Mouse (Mus musculus): ENCODE results near the gene Serpina1a. TPM values are rescaled to one million over a fixed set of nuclear protein-coding genes. Genes with fewer than 3 reads are reported as not detected.
"Not testable (repeated sequence)": the region's sequence is repeated elsewhere in the genome, so short reads cannot be mapped to it uniquely, and the experiment has no call there.

Gene Serpina1a
- not detected in 2 replicates for polyA plus RNA-seq (2014; fragmentation: Nextera tagmentation; extraction: Ambion mirVana)

DNA sequence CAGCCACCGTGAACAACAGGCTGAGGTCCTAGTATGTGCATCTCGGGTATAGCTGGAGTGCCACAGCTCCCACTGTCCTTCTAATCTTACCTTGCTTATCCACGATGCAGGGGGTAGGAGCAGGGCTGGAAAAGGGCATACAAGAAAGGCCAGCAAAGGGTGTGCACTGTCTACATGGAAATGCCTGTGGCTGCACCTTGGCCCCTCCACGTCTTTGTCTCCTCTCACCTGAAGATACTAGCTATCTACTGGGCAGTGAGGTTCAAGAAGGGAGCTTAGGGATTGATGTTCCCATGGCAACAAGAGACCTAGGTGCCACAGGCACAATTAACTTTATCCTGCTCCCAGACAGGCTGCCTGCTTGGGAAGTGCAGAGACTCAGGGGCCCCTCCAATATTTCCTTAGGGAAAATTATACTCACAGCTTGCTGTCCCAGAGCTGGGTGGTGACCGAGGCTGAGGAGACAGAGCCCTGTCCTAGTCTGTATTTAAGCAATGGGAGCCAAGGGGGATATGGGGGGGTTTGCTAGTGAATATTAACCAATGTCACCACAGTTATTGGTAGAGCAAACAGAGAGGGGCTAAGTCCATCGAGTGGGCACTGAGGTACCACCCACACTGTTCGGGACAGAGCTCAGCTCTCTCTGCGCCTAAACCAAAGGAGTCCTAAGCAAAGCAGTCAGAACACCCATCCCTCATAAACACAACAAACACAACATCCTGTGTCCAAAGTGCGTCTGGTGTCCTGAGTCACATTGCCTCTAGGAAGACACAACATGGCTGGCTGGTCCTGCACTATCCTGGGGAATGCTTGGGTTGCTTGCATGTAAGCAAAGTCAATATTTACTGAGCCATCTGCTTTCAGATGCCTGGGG lies at the start of gene Serpina1a:
Serpina1a (minus strand) TSS at position 462 of the 874 bp plus-strand sequence.
- H3K36me3 ChIP-seq (ENCODE audit: control insufficient read depth, insufficient read depth, low read length); H3K4me1 ChIP-seq (replicated peaks; ENCODE audit: control insufficient read depth, insufficient read depth, low read length); H3K27ac ChIP-seq (ENCODE audit: low read depth, low read length); ATAC-seq (replicated peaks; ENCODE audit: low FRiP score); H3K4me2 ChIP-seq (ENCODE audit: low read depth, low read length, severe bottlenecking); H3K9ac ChIP-seq (ENCODE audit: low read length); H3K4me3 ChIP-seq (ENCODE audit: low read depth, low read length); H3K27me3 ChIP-seq (ENCODE audit: control insufficient read depth, insufficient read depth, low read length); DNase-seq (ENCODE audit: low spot score); H3K9me3 ChIP-seq (ENCODE audit: control insufficient read depth, low read length): not testable (repeated sequence)
- 83% methylated on average over 9 of the region's 9 CpGs for WGBS

DNA sequence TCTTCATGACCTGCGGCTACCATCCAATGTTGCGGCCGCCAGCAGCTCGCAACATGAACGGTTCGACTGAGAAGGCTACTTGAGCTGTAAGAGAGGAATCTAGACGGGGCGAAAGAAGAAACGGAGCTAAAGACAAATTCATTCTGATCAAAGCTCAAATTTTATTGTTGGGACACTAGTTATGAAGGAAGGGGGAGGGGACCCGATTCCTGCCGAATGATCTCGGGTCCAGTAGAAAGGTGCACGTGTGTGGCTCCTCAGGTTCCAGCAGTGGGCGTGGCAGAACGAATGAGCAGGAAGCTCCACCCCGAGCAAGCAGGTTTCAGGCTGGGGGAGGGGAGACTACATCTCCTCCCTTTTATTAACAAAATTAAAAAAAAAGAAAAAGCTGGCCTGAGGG lies 45.8 kb upstream of the Serpina1a start:
- not testable (repeated sequence) for H3K4me2 ChIP-seq (ENCODE audit: low read depth, low read length, severe bottlenecking); H3K36me3 ChIP-seq (ENCODE audit: control insufficient read depth, insufficient read depth, low read length); H3K9ac ChIP-seq (ENCODE audit: low read length); ATAC-seq (replicated peaks; ENCODE audit: low FRiP score); H3K9me3 ChIP-seq (ENCODE audit: control insufficient read depth, low read length); H3K4me3 ChIP-seq (ENCODE audit: low read depth, low read length); DNase-seq (ENCODE audit: low spot score); H3K27me3 ChIP-seq (ENCODE audit: control insufficient read depth, insufficient read depth, low read length); H3K4me1 ChIP-seq (replicated peaks; ENCODE audit: control insufficient read depth, insufficient read depth, low read length); H3K27ac ChIP-seq (ENCODE audit: low read depth, low read length)
- WGBS: 95% methylated on average over 10 of the region's 16 CpGs

DNA sequence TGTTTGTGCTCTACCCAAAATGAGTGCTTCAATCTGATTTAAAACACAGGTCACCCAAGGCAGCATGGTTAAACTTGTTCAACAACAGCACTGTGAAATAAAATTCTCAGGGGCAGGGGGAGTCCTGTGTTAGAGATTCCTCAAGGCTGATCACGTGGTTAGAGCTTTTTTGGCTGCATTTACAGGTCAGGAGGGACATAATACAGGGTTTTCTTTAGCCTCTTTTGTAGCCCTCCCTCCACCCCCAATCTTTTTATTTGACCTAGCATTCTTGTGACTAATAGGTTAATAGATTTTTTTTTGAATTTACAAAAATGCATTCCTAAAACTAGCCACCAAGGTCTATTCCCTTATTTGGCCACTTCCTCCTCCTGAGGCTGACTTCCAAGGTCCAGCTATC lies 44.4 kb upstream of the Serpina1a start:
- 28% methylated on average over 1 of the region's 1 CpGs for WGBS
- ATAC-seq (replicated peaks; ENCODE audit: low FRiP score): not testable (repeated sequence)

DNA sequence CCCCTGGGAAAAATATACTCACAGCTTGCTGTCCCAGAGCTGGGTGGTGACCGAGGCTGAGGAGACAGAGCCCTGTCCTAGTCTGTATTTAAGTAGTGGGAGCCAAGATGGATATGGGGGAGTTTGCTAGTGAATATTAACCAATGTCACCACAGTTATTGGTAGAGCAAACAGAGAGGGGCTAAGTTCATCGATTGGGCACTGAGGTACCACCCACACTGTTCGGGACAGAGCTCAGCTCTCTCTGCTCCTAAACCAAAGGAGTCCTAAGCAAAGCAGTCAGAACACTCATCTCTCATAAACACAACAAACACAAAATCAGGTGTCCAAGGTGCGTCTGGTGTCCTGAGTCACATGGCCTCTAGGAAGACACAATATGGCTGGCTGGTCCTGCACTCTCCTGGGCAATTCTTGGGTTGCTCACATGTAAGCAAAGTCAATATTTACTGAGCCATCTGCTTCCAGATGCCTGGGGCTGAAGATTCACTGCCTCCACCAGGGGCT lies 41.5 kb upstream of the Serpina1a start, which contains the start of gene Serpina1c:
Serpina1c (minus strand) TSS at position 51 of the 504 bp plus-strand sequence.
- not testable (repeated sequence) for H3K4me1 ChIP-seq (replicated peaks; ENCODE audit: control insufficient read depth, insufficient read depth, low read length); H3K9ac ChIP-seq (ENCODE audit: low read length); H3K4me2 ChIP-seq (ENCODE audit: low read depth, low read length, severe bottlenecking); H3K36me3 ChIP-seq (ENCODE audit: control insufficient read depth, insufficient read depth, low read length); H3K27ac ChIP-seq (ENCODE audit: low read depth, low read length); H3K27me3 ChIP-seq (ENCODE audit: control insufficient read depth, insufficient read depth, low read length); H3K9me3 ChIP-seq (ENCODE audit: control insufficient read depth, low read length); ATAC-seq (replicated peaks; ENCODE audit: low FRiP score); H3K4me3 ChIP-seq (ENCODE audit: low read depth, low read length); DNase-seq (ENCODE audit: low spot score)
- 88% methylated on average over 4 of the region's 4 CpGs for WGBS

More for the DNA sequence above, 44.4 kb upstream of the Serpina1a start:
- H3K9me3 ChIP-seq (ENCODE audit: control insufficient read depth, low read length); H3K36me3 ChIP-seq (ENCODE audit: control insufficient read depth, insufficient read depth, low read length); H3K27me3 ChIP-seq (ENCODE audit: control insufficient read depth, insufficient read depth, low read length); H3K9ac ChIP-seq (ENCODE audit: low read length); H3K4me1 ChIP-seq (replicated peaks; ENCODE audit: control insufficient read depth, insufficient read depth, low read length); H3K4me3 ChIP-seq (ENCODE audit: low read depth, low read length); H3K27ac ChIP-seq (ENCODE audit: low read depth, low read length); DNase-seq (ENCODE audit: low spot score); H3K4me2 ChIP-seq (ENCODE audit: low read depth, low read length, severe bottlenecking): not testable (repeated sequence)

DNA sequence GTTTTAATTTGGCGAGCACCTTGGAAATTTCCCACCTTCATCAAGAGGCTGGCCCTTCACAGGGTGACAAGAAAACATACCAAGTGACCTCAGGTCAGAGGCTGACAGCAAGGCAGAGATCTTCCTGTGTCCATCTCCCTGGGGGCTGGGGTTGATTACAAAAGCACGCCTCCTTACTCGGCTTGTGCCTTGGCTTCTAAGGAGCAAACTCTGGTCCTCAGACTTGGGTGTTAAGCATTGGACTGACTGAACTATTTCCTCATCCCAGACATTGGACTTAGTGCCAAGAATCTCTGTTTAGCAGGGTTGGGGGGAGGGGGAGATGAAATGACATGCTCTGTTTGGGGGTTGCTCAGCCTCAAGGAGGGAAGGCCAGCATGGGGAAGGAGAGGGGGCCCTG lies 38.6 kb upstream of the Serpina1a start:
- H3K27me3 ChIP-seq (ENCODE audit: control insufficient read depth, insufficient read depth, low read length); H3K4me1 ChIP-seq (replicated peaks; ENCODE audit: control insufficient read depth, insufficient read depth, low read length); DNase-seq (ENCODE audit: low spot score); H3K9me3 ChIP-seq (ENCODE audit: control insufficient read depth, low read length); H3K4me2 ChIP-seq (ENCODE audit: low read depth, low read length, severe bottlenecking); H3K4me3 ChIP-seq (ENCODE audit: low read depth, low read length); ATAC-seq (replicated peaks; ENCODE audit: low FRiP score); H3K36me3 ChIP-seq (ENCODE audit: control insufficient read depth, insufficient read depth, low read length); H3K9ac ChIP-seq (ENCODE audit: low read length); H3K27ac ChIP-seq (ENCODE audit: low read depth, low read length): not testable (repeated sequence)
- WGBS: 94% methylated on average over 3 of the region's 3 CpGs

DNA sequence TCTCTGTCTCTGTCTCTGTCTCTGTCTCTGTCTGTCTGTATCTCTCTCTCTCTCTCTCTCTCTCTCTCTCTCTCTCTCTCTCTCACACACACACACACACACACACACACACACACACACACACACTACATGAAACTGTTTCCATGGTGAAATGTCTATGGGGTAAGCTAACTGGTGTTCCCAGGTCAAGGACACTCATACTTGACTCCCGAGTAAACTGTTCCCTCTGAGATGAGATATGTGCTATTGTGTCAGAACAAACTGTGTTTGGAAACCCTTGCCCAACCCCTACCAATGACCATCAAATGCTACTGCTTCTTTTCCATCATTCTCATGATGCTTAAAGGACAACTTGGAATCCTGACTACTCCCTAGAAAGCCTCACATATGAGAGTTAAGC lies 3.5 kb upstream of the Serpina1a start:
- not testable (repeated sequence) for H3K27ac ChIP-seq (ENCODE audit: low read depth, low read length); H3K4me1 ChIP-seq (replicated peaks; ENCODE audit: control insufficient read depth, insufficient read depth, low read length); H3K27me3 ChIP-seq (ENCODE audit: control insufficient read depth, insufficient read depth, low read length); H3K4me3 ChIP-seq (ENCODE audit: low read depth, low read length); DNase-seq (ENCODE audit: low spot score); H3K36me3 ChIP-seq (ENCODE audit: control insufficient read depth, insufficient read depth, low read length); H3K4me2 ChIP-seq (ENCODE audit: low read depth, low read length, severe bottlenecking); H3K9me3 ChIP-seq (ENCODE audit: control insufficient read depth, low read length); H3K9ac ChIP-seq (ENCODE audit: low read length); ATAC-seq (replicated peaks; ENCODE audit: low FRiP score)
- 77% methylated on average over 1 of the region's 1 CpGs for WGBS

DNA sequence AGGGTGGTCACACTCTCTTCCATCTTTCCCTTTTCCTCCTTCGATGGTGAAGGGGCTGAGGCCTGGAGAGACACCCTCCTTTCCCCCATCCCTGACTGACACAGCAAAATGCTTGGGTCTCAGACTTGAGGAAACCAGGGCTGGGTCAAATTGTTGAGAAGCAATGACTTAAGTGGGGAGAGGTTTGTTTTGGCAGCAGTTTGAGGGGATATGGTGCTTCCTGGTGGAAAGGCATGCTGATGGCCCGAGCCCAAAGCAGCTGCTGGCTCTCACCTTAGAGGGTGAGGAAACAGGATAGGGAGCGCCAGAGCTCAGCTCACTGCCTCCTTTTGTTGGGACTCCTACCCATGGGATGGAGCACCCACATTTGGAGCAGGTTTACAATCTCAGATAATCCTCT lies 2.4 kb downstream of the Serpina1a start:
- Histone ChIP-seq H3K9ac (ENCODE audit: low read length) (no peak overlapping the region), H3K36me3 (ENCODE audit: control insufficient read depth, insufficient read depth, low read length) (no peaks in the 10 kb centered on the region), H3K4me1 (replicated peaks; ENCODE audit: control insufficient read depth, insufficient read depth, low read length) (no peaks in the 10 kb centered on the region), H3K27me3 (ENCODE audit: control insufficient read depth, insufficient read depth, low read length) (no peaks in the 10 kb centered on the region), H3K9me3 (ENCODE audit: control insufficient read depth, low read length) (no peaks in the 10 kb centered on the region; the same call in 1 of the 2 replicates), H3K27ac (ENCODE audit: low read depth, low read length) (no peak overlapping the region), H3K4me2 (ENCODE audit: low read depth, low read length, severe bottlenecking) (no peak overlapping the region), H3K4me3 (ENCODE audit: low read depth, low read length) (no peak overlapping the region)
- no peak for ATAC-seq (replicated peaks; ENCODE audit: low FRiP score)
- DNase-seq (ENCODE audit: low spot score): no peak
- WGBS: 60% methylated on average over 3 of the region's 3 CpGs

DNA sequence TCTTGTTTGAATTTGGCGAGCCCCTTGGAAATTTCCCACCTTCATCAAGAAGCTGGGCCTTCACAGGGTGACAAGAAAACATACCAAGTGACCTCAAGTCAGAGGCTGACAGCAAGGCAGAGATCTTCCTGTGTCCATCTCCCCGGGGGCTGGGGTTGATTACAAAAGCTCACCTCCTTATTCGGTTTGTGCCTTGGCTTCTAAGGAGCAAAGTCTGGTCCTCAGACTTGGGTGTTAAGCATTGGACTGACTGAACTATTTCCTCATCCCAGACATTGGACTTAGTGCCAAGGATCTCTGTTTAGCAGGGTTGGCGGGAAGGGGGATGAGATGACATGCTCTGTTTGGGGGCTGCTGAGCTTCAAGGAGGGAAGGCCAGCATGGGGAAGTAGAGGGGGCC lies 2.8 kb downstream of the Serpina1a start:
- H3K4me1 ChIP-seq (replicated peaks; ENCODE audit: control insufficient read depth, insufficient read depth, low read length); H3K36me3 ChIP-seq (ENCODE audit: control insufficient read depth, insufficient read depth, low read length); ATAC-seq (replicated peaks; ENCODE audit: low FRiP score); H3K27ac ChIP-seq (ENCODE audit: low read depth, low read length); DNase-seq (ENCODE audit: low spot score); H3K9me3 ChIP-seq (ENCODE audit: control insufficient read depth, low read length); H3K27me3 ChIP-seq (ENCODE audit: control insufficient read depth, insufficient read depth, low read length); H3K9ac ChIP-seq (ENCODE audit: low read length); H3K4me2 ChIP-seq (ENCODE audit: low read depth, low read length, severe bottlenecking); H3K4me3 ChIP-seq (ENCODE audit: low read depth, low read length): not testable (repeated sequence)
- 85% methylated on average over 3 of the region's 4 CpGs for WGBS

Measured in forebrain, embryonic 11.5 days (tissue).